8 mouse cellular contexts compared by ENCODE assay signal in the genomic region with DNA sequence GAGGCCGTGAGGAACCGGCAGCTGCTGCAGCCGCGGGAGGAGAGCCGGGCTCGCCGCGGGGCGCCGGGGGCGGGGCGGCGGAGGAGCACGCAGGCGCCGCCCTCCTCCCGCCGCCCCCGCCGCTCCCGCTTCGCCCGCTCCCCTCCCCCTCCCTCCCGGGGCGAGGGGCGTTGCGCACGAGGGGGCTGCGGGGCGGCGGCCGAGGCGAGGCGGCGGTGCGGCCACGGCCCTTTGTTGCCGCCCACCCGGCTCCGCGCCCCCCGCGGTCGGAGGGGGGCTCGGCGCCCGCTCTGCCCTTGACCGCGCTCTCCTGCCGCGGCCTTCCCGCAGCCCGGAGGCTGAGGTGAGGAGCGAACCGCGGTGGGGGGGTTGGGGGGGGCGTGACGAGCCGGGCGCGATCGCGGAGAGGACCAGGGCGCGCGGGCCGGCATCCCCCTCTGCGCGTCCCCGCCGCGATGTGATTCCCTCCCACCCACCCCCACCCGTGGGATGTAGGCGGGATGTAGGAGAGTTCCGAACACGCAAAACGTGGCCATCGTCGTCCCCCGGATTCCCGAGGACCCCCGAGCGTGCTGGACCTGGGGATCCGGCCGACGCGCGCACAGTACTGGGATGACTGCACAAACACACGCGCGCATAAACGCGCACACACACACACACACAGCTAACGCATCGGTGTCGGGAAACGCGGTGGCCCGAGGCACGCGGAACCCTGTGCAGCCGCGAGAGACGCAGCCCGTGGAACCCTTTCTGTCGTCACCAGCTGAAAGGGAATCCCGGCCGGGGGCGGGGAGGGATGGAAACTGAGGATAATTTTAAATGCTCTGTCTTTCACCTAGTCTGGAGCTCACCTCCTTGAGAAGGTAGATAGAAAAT. TPM values are rescaled to one million over a fixed set of nuclear protein-coding genes. Genes with fewer than 3 reads are reported as not detected.
DNase-seq lines count a peak whose midpoint lies in the region; TF ChIP-seq lines count a peak whose summit lies in the region.

A gene (minus strand): TSS at position 65 of the 876 bp plus-strand sequence.

- peaks cover 2% of the 10 kb centered on the region for H3K4me1 ChIP-seq in lung, adult 2 months (ENCODE audit: control insufficient read depth, insufficient read depth, low read length)

- TF ChIP-seq POLR2A in lung, adult 2 months (IDR thresholded peaks at IDR 0.05; ENCODE audit: borderline replicate concordance, extremely low read depth, low read depth, low read length), result no peak

- DNase-seq in ES-CJ7 (ENCODE audit: low read depth, low spot score), result peak; percentile 77
- DNase-seq in cerebellum, adult 18-20 months, result peak; percentile 74 to 87
- DNase-seq in forelimb bud, embryonic 11.5 days (ENCODE audit: low read depth, low spot score), result peak; percentile 52
- peak; percentile 31 for DNase-seq in heart, postnatal 25 days (ENCODE audit: low spot score)
- peak; percentile 48 to 60 for DNase-seq in layer of hippocampus, adult 8-10 months (ENCODE audit: low spot score in 2 of 2)
- peak; percentile 27 for DNase-seq in lung, adult 2 months
- DNase-seq in ovary, postnatal 10 days (ENCODE audit: low spot score), result peak; percentile 29
- DNase-seq in urinary bladder, postnatal 25 days (ENCODE audit: low spot score), result peak; percentile 67

- TF ChIP-seq CTCF in lung, adult 2 months (IDR thresholded peaks at IDR 0.05; ENCODE audit: insufficient read depth, low read length), result no peak

- H3K4me3 ChIP-seq in lung, adult 2 months (replicated peaks; ENCODE audit: extremely low read depth, low read depth, low read length), result peak within 1 kb of the TSS; percentile 59

- intact Hi-C loops in heart, postnatal 25 days (cut with DNase I), result loop anchor here (2.0 to 5.0 kb wide), 3 partner anchors 38 to 95 kb away; no protein-coding TSS in a partner anchor

- WGBS in lung, adult 2 months, result 1% methylated on average over 99 of the region's 109 CpGs

RNA-seq across cellular contexts. Expression of the gene that starts here (rescaled TPM):
- 100 to 1,000 TPM; 106 to 109 TPM for total RNA-seq in heart, postnatal 25 days (2021)
- 100 to 1,000 TPM; 174 to 214 (median 191) TPM for total RNA-seq in layer of hippocampus, adult 8-10 months (2022)
- 9.8 and 11.1 TPM in 2 replicates for polyA plus RNA-seq in lung, adult 2 months (2012; rRNA removed)

Comparison
In these comparisons a context has a peak if more than half of its experiments do, and no peak if none do; other contexts are left out.
1. Peak in every context shown above with its lines: DNase-seq and H3K4me3 ChIP-seq.
2. DNase-seq: peak in every context shown above with its lines; median percentile 80 in cerebellum, adult 18-20 months; 77 in ES-CJ7; 67 in urinary bladder, postnatal 25 days; 54 in layer of hippocampus, adult 8-10 months; 52 in forelimb bud, embryonic 11.5 days; 31 in heart, postnatal 25 days; 29 in ovary, postnatal 10 days; 27 in lung, adult 2 months.